Comparison of ENCODE assay signal across 9 mouse cellular contexts in the genomic region with DNA sequence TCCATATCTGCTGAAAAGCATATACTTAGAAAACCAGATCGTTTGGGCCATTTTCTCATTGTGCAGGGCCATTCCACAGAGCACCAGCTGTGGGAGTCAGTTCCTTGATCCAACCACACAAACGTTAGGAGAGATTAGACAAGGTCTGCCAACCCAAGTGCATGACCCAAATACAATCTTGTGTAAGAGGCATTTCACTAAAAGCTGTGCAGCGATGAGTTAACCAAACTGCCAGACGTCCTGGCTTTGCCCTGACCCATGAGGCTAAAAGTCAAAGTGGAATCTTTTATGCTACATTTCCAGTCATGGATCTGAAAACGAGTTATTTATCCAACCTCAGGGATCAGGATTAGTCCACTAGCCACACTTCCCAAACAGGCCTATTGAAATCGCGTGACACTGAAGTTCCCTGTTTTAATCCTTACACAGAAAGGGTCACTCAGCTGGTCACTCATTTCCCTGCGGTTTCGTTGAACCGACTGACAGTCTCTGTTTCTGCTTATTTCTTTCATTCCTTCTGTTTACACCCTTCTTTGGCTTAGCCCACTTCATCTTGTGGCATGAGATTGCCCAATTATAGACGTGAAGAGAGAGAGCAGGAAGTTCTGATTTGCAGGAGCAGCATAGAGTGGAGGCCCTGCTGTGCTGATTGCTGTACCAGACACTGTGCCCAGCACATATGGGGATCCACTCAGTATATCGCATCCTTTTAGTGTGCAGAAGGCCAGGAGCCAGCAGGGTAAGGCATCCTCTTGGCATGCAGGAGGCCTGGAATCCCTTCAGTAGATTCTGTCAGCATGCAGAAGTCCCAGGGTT. TPM values are rescaled to one million over a fixed set of nuclear protein-coding genes. Genes with fewer than 3 reads are reported as not detected.
DNase-seq lines count a peak whose midpoint lies in the region; ATAC-seq and TF ChIP-seq lines count a peak whose summit lies in the region.
"Had no signal": no experiment of that assay in that cellular context is flagged by ENCODE, and none has a peak within 500 bp of the region (broad histone marks: within the 10 kb centered on the region; RNA-seq: fewer than 3 reads in every experiment).

No protein-coding gene starts in this region.

- no peak overlapping the region for H3K4me3 ChIP-seq in hindbrain, embryonic 16.5 days (ENCODE audit: low read length)
- no peak overlapping the region for H3K4me3 ChIP-seq in hindbrain, embryonic 13.5 days
- H3K4me3 ChIP-seq in stomach, embryonic 16.5 days (replicated peaks; ENCODE audit: low read length), result no peak overlapping the region
- no peak overlapping the region for H3K4me3 ChIP-seq in stomach, postnatal 0 days (ENCODE audit: low read depth, low read length)
- no peak overlapping the region for H3K4me3 ChIP-seq in left cerebral cortex, adult 2 months
- H3K4me3 ChIP-seq: hindbrain, embryonic 12.5 days; lung, embryonic 15.5 days had no signal

- 70% methylated on average over 12 of the region's 12 CpGs for WGBS in hindbrain, embryonic 16.5 days
- WGBS in hindbrain, embryonic 13.5 days, result 80% methylated on average over 12 of the region's 12 CpGs
- WGBS in stomach, embryonic 16.5 days, result 74% methylated on average over 12 of the region's 12 CpGs
- 78% methylated on average over 12 of the region's 12 CpGs for WGBS in stomach, postnatal 0 days

- peak; percentile 59; the same call in 1 of the 2 replicates for ATAC-seq in hindbrain, embryonic 16.5 days
- ATAC-seq in hindbrain, embryonic 13.5 days (ENCODE audit: low FRiP score), result no peak
- no peak for ATAC-seq in stomach, embryonic 16.5 days (ENCODE audit: insufficient read depth, low FRiP score)
- ATAC-seq in stomach, postnatal 0 days (ENCODE audit: low FRiP score, low TSS enrichment), result no peak

- no peak overlapping the region for H3K27ac ChIP-seq in hindbrain, embryonic 16.5 days (ENCODE audit: low read depth, low read length)
- H3K27ac ChIP-seq in hindbrain, embryonic 13.5 days, result no peak overlapping the region
- 0 out of 2 replicates have a peak overlapping the region, but pooled peaks have one; percentile 8 for H3K27ac ChIP-seq in stomach, embryonic 16.5 days (ENCODE audit: low read length)
- H3K27ac ChIP-seq in stomach, postnatal 0 days (replicated peaks), result no peak overlapping the region
- no peak overlapping the region for H3K27ac ChIP-seq in left cerebral cortex, adult 2 months
- H3K27ac ChIP-seq: hindbrain, embryonic 12.5 days; lung, embryonic 15.5 days had no signal

- H3K36me3 ChIP-seq in hindbrain, embryonic 16.5 days (ENCODE audit: control insufficient read depth, insufficient read depth, low read length), result peaks cover 9% of the 10 kb centered on the region
- peaks cover 78% of the 10 kb centered on the region for H3K36me3 ChIP-seq in hindbrain, embryonic 13.5 days
- H3K36me3 ChIP-seq in stomach, embryonic 16.5 days (ENCODE audit: control insufficient read depth, insufficient read depth, low read length), result peaks cover 6% of the 10 kb centered on the region
- H3K36me3 ChIP-seq in stomach, postnatal 0 days (ENCODE audit: control insufficient read depth, insufficient read depth, low read length), result peaks cover 9% of the 10 kb centered on the region; the same call in 1 of the 2 replicates

- no peak overlapping the region for H3K9ac ChIP-seq in hindbrain, embryonic 16.5 days (ENCODE audit: low read depth, low read length)
- no peak overlapping the region for H3K9ac ChIP-seq in hindbrain, embryonic 13.5 days
- H3K9ac ChIP-seq in stomach, embryonic 16.5 days (ENCODE audit: low read length), result no peak overlapping the region
- no peak overlapping the region for H3K9ac ChIP-seq in stomach, postnatal 0 days (ENCODE audit: low read length)
- H3K9ac ChIP-seq: hindbrain, embryonic 12.5 days; lung, embryonic 15.5 days had no signal

- TF ChIP-seq CTCF in stomach, postnatal 0 days (IDR thresholded peaks at IDR 0.05; ENCODE audit: low read depth), result no peak
- no peak for TF ChIP-seq CTCF in left cerebral cortex, adult 2 months (IDR thresholded peaks at IDR 0.05)

- intact Hi-C loops in left cerebral cortex, adult 2 months (cut with DNase I), result no loop called here

- no peak for DNase-seq in stomach, postnatal 0 days (ENCODE audit: low spot score)
- peak; percentile 54 to 63 for DNase-seq in cerebellum, postnatal 36 days
- DNase-seq in left cerebral cortex, adult 2 months (ENCODE audit: extremely low spot score in 1 of 2, low spot score in 2 of 2), result no peak
- DNase-seq in kidney, adult 18-20 months, result no peak

- no peak overlapping the region for H3K4me2 ChIP-seq in hindbrain, embryonic 16.5 days (ENCODE audit: low read length)
- H3K4me2 ChIP-seq in hindbrain, embryonic 13.5 days, result no peak overlapping the region
- no peak overlapping the region for H3K4me2 ChIP-seq in stomach, embryonic 16.5 days (ENCODE audit: low read depth, low read length)
- no peak overlapping the region for H3K4me2 ChIP-seq in stomach, postnatal 0 days (replicated peaks; ENCODE audit: low read depth)
- H3K4me2 ChIP-seq: hindbrain, embryonic 12.5 days; lung, embryonic 15.5 days had no signal

- no peaks in the 10 kb centered on the region for H3K9me3 ChIP-seq in hindbrain, embryonic 16.5 days (ENCODE audit: control insufficient read depth, low read length)
- H3K9me3 ChIP-seq in hindbrain, embryonic 13.5 days, result no peaks in the 10 kb centered on the region
- H3K9me3 ChIP-seq in stomach, embryonic 16.5 days (replicated peaks; ENCODE audit: control insufficient read depth, low read length), result no peaks in the 10 kb centered on the region
- no peaks in the 10 kb centered on the region for H3K9me3 ChIP-seq in stomach, postnatal 0 days (ENCODE audit: control insufficient read depth, low read length)
- H3K9me3 ChIP-seq: hindbrain, embryonic 12.5 days; lung, embryonic 15.5 days had no signal

- no peaks in the 10 kb centered on the region; the same call in 1 of the 2 replicates for H3K4me1 ChIP-seq in hindbrain, embryonic 16.5 days (ENCODE audit: control insufficient read depth, insufficient read depth, low read depth, low read length)
- 0 out of 2 replicates have a peak, but pooled peaks cover 6% of the 10 kb centered on the region for H3K4me1 ChIP-seq in hindbrain, embryonic 13.5 days (replicated peaks)
- peaks cover 8% of the 10 kb centered on the region for H3K4me1 ChIP-seq in stomach, embryonic 16.5 days (ENCODE audit: control insufficient read depth, insufficient read depth, low read length)
- no peaks in the 10 kb centered on the region for H3K4me1 ChIP-seq in stomach, postnatal 0 days (replicated peaks; ENCODE audit: control insufficient read depth, insufficient read depth)
- H3K4me1 ChIP-seq: hindbrain, embryonic 12.5 days; lung, embryonic 15.5 days had no signal

- no peak for TF ChIP-seq EP300 in stomach, postnatal 0 days (optimal IDR thresholded peaks at IDR 0.05)

- no peaks in the 10 kb centered on the region for H3K27me3 ChIP-seq in hindbrain, embryonic 16.5 days (replicated peaks; ENCODE audit: control insufficient read depth, insufficient read depth, low read length)
- H3K27me3 ChIP-seq in hindbrain, embryonic 13.5 days, result no peaks in the 10 kb centered on the region
- no peaks in the 10 kb centered on the region for H3K27me3 ChIP-seq in stomach, embryonic 16.5 days (ENCODE audit: control insufficient read depth, insufficient read depth, low read length)
- no peaks in the 10 kb centered on the region for H3K27me3 ChIP-seq in stomach, postnatal 0 days (ENCODE audit: control insufficient read depth, insufficient read depth, low read length)
- H3K27me3 ChIP-seq: hindbrain, embryonic 12.5 days; lung, embryonic 15.5 days had no signal

RNA-seq across cellular contexts. Expression of gene Rcbtb2, which starts 49.6 kb away (rescaled TPM):
- polyA plus RNA-seq in hindbrain, embryonic 16.5 days (2015; fragmentation: Nextera tagmentation; extraction: Ambion mirVana), result 59.6 and 63.8 TPM in 2 replicates
- 88.0 and 88.8 TPM in 2 replicates for polyA plus RNA-seq in hindbrain, embryonic 13.5 days (2015; fragmentation: Nextera tagmentation; extraction: Ambion mirVana)
- 69.4 and 75.9 TPM in 2 replicates for polyA plus RNA-seq in stomach, embryonic 16.5 days (2015; fragmentation: Nextera tagmentation; extraction: Ambion mirVana)
- polyA plus RNA-seq in stomach, postnatal 0 days (2015; fragmentation: Nextera tagmentation; extraction: Ambion mirVana), result 42.7 and 44.0 TPM in 2 replicates
- total RNA-seq in left cerebral cortex, adult 2 months (2021), result 10 to 100 TPM; 19.1 to 20.6 TPM

Comparison
In these comparisons a context has a peak if more than half of its experiments do, and no peak if none do; other contexts are left out.
1. DNase-seq: peak in cerebellum, postnatal 36 days (2 of 2); none in stomach, postnatal 0 days (single experiment), left cerebral cortex, adult 2 months (0 of 2) and kidney, adult 18-20 months (single experiment).